Mouse (Mus musculus) midbrain, embryonic 11.5 days (tissue): Measurements from ENCODE around the gene Cd4. TPM values are rescaled to one million over a fixed set of nuclear protein-coding genes. Genes with fewer than 3 reads are reported as not detected.

Experiments used
- ATAC-seq: fragments of 200-750 bp; cut with Nextera tagmentation; 2 replicates; pipeline ENCODE4 v1.8.0; 2017; ENCODE audit warnings: moderate TSS enrichment, moderate library complexity; ENCODE audit not compliant: low FRiP score
- DNase-seq: peaks from one replicate; pipeline ENCODE4 v3.0.0; 2015; ENCODE audit warnings: low spot score; ENCODE audit errors: missing footprints
- H3K27ac ChIP-seq: fragments of 300-500 bp; sonication (generic); 2 replicates; pipeline ENCODE4 v1.5.1; 2014; ENCODE audit warnings: low read depth, low read length
- H3K27me3 ChIP-seq: fragments of 300-500 bp; sonication (generic); 2 replicates; pipeline ENCODE4 v1.6.1; 2014; ENCODE audit warnings: mild to moderate bottlenecking, low read length, moderate library complexity, mixed read lengths; ENCODE audit not compliant: control insufficient read depth, insufficient read depth
- H3K36me3 ChIP-seq: fragments of 300-500 bp; sonication (generic); 2 replicates; pipeline ENCODE4 v1.6.1; 2014; ENCODE audit warnings: mild to moderate bottlenecking, low read length, moderate library complexity, mixed read lengths; ENCODE audit not compliant: control insufficient read depth, insufficient read depth
- H3K4me1 ChIP-seq: fragments of 300-500 bp; sonication (generic); 2 replicates; pipeline ENCODE4 v1.6.1; 2014; ENCODE audit warnings: low read length; ENCODE audit not compliant: control insufficient read depth, insufficient read depth
- H3K4me2 ChIP-seq: fragments of 300-500 bp; sonication (generic); 2 replicates; pipeline ENCODE4 v1.6.1; 2014; ENCODE audit warnings: mild to moderate bottlenecking, moderate library complexity
- H3K4me3 ChIP-seq: fragments of 300-500 bp; sonication (generic); 2 replicates; pipeline ENCODE4 v1.5.1; 2014; ENCODE audit warnings: low read depth, low read length
- H3K9ac ChIP-seq: fragments of 300-500 bp; sonication (generic); 2 replicates; pipeline ENCODE4 v1.6.1; 2014; ENCODE audit warnings: low read length
- H3K9me3 ChIP-seq: fragments of 300-500 bp; sonication (generic); 2 replicates; pipeline ENCODE4 v1.6.1; 2016; ENCODE audit warnings: low read length; ENCODE audit not compliant: control insufficient read depth
- WGBS: fragments of 180-500 bp; shearing (Covaris S2); extraction: QIAGEN DNeasy Blood & Tissue Kit; methylation state at CpG from one replicate; pipeline ENCODE4 v1.1.7; 2014; 5-methylcytosine and 5-hydroxymethylcytosine counted together
- polyA plus RNA-seq: library from polyadenylated mRNA; unstranded; fragments of >200 nt; fragmentation: Nextera tagmentation; extraction: Ambion mirVana; gene quantifications from 2 replicates; pipeline ENCODE4 v1.2.1, GENCODE M21; 2014

Cd4 gene
- polyA plus RNA-seq, 1 experiment from 2014 or later: not detected

DNA sequence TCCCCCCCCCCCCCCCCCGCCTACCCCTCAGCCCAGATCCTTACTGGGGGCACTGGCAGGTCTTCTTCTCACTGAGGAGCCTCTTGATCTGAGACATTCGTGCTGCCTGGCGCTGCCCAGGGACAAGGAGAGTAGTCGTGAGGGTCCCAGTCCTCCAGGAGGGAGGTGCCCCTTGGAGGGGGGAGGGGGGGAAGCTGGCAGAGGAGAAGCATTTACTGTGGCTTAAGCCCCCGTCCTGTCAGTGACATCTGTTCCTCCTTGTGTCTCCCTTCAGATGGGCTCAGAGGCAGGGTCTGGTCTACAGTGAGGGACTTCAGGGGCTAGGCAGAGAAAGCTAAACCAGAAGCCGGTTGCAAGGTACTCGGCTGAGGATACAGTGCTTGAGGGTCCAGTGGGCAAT, 21.5 kb downstream of the Cd4 start:
- no peak overlapping the region for H3K27ac ChIP-seq

DNA sequence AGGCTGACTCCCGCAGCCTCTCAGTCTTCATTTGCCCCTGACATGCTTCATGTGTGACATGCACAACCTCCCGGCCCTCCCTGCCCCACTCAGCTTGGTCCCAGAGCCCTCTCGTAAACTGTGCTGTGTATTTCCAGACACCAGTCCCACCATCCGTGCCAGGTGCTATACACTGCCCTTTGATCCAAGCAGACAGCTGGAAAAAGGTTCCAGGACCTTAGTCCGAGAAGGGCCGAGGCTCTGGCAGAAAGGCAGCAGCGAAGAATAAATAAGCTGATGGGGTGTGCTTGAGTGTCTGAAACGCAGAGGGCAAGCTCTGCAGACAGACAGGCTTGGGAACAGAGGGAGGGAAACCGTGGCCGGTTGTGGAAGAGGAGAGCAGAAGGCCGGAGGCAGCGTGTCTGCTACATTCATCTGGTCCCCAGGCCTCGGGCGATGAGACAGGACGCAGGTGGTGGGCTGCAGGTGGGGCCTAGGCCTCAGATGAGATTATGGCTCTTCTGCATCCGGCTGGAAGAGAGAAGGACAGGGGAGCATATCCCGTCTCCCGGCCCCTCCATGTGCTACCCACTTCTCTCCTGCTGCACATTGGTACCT, 22.2 kb downstream of the Cd4 start:
- 0 out of 2 replicates have a peak, but pooled peaks cover 3% of the 10 kb centered on the region for H3K27me3 ChIP-seq
- H3K4me3 ChIP-seq: no peak overlapping the region
- WGBS: 58% methylated on average over 18 of the region's 18 CpGs
- H3K27ac ChIP-seq: no peak overlapping the region
- H3K9ac ChIP-seq: no peak overlapping the region; the same call in 1 of the 2 replicates
- peaks cover 23% of the 10 kb centered on the region for H3K4me1 ChIP-seq
- ATAC-seq (no peak), DNase-seq (no peak)
- H3K36me3 ChIP-seq: no peaks in the 10 kb centered on the region
- H3K9me3 ChIP-seq: no peaks in the 10 kb centered on the region
- H3K4me2 ChIP-seq: no peak overlapping the region

More for the DNA sequence above, 21.5 kb downstream of the Cd4 start:
- Histone ChIP-seq H3K36me3 (no peaks in the 10 kb centered on the region), H3K4me1 (peaks cover 19% of the 10 kb centered on the region), H3K9me3 (no peaks in the 10 kb centered on the region), H3K9ac (0 out of 2 replicates have a peak overlapping the region, but pooled peaks have one; percentile 22), H3K4me3 (no peak overlapping the region), H3K27me3 (0 out of 2 replicates have a peak, but pooled peaks cover 3% of the 10 kb centered on the region), H3K4me2 (no peak overlapping the region)
- DNase-seq: no peak
- WGBS: 55% methylated on average over 6 of the region's 7 CpGs
- ATAC-seq: no peak

- peak within 1 kb of the TSS; percentile 85 for H3K4me2 ChIP-seq
- peaks cover 5% of the 10 kb centered on the region; the same call in 1 of the 2 replicates for H3K27me3 ChIP-seq
- H3K9ac ChIP-seq: peak within 1 kb of the TSS; percentile 82
- peak within 1 kb of the TSS; percentile 53 for H3K4me3 ChIP-seq
- no peaks in the 10 kb centered on the region for H3K36me3 ChIP-seq
- H3K27ac ChIP-seq: peak within 1 kb of the TSS; percentile 67
- ATAC-seq: peak; percentile 66
- WGBS: 1% methylated on average over 27 of the region's 43 CpGs
- peak; percentile 95 for DNase-seq
- H3K4me1 ChIP-seq: peaks cover 28% of the 10 kb centered on the region
- H3K9me3 ChIP-seq: no peaks in the 10 kb centered on the region
These were observed 24.2 kb downstream of the Cd4 start, which contains the start of gene Gpr162 for GRCm38 (mm10) chr6:124863658-124864298. TSS of gene Gpr162 (minus strand) at chr6:124863983.

- peak overlapping the region; percentile 53 for H3K4me3 ChIP-seq
- WGBS: 2% methylated on average over 16 of the region's 16 CpGs
- ATAC-seq: peak; percentile 45; the same call in 1 of the 2 replicates
- peak overlapping the region; percentile 85 for H3K4me2 ChIP-seq
- peaks cover 5% of the 10 kb centered on the region; the same call in 1 of the 2 replicates for H3K27me3 ChIP-seq
- peak overlapping the region; percentile 82 for H3K9ac ChIP-seq
- peak overlapping the region; percentile 67 for H3K27ac ChIP-seq
- no peak for DNase-seq
- H3K36me3 ChIP-seq: no peaks in the 10 kb centered on the region
- no peaks in the 10 kb centered on the region for H3K9me3 ChIP-seq
- H3K4me1 ChIP-seq: peaks cover 29% of the 10 kb centered on the region
These were observed 24.8 kb downstream of the Cd4 start for GRCm38 (mm10) chr6:124863125-124863657.

DNA sequence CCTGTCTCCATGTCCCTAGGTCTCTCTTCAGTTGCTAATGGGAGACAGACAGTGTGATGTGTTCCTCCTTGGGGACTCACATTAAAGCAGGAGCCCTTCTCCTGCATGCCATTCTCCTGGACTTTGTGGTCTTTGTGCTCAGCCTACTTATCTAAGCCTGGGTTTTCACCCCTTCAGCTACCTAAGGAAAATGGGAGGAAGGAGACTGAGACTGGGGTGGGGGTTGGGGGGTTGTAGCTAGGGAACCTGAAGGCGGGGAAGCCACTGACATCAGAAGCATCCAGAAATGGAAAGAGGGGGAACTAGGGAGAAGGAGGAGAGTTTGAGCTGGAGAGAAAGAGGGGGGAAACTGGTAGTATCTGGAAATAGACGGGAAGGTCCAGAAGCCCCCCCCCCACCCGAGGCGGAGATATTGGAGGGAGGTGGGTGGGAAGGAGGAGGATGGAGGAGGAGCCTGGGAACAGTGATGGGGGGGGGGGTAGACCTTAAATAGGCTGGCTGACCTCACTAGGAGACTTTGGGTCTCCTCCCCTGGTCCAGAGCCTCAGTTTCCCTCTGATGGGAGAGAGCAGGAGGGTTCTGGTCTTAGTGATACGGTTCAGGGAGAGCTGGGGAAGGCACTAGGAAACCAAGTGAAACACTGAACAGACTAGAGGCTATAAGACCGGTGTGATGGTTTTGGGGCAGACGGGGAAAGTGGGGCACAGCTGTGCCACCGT, 25.5 kb downstream of the Cd4 start:
- peak overlapping the region; percentile 82 for H3K9ac ChIP-seq
- H3K9me3 ChIP-seq: no peaks in the 10 kb centered on the region
- WGBS: 11% methylated on average over 8 of the region's 8 CpGs
- ATAC-seq (0 out of 2 replicates have a peak, but pooled peaks have one; percentile 0), DNase-seq (peak; percentile 91)
- H3K27me3 ChIP-seq: peaks cover 5% of the 10 kb centered on the region; the same call in 1 of the 2 replicates
- peaks cover 35% of the 10 kb centered on the region for H3K4me1 ChIP-seq
- H3K4me2 ChIP-seq: peak overlapping the region; percentile 85
- H3K36me3 ChIP-seq: no peaks in the 10 kb centered on the region
- H3K4me3 ChIP-seq: peak overlapping the region; percentile 53
- H3K27ac ChIP-seq: no peak overlapping the region; the same call in 1 of the 2 replicates

DNA sequence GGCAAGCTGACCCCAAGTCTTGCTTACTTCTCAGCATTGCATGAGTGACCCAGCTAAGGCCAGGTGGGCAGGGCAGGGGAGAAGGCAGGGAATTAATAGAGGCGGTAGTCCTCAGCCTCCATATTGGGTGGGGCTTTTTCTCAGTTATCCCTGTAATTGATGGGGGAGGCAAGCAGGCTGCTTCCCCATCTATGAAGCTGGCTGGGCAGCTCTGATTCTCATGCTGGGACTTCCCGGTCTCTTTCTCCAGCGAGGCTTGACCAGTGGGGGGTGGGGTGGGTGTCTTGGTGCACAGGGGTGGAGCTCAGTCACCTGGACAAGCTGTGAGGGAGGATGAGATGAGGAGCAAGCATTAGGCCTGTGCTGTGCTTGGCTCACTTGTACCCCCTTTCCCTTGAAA, 26.2 kb downstream of the Cd4 start:
- WGBS: 28% methylated on average over 3 of the region's 3 CpGs
- Histone ChIP-seq H3K36me3 (no peaks in the 10 kb centered on the region), H3K9ac (no peak overlapping the region), H3K27ac (no peak overlapping the region), H3K4me3 (no peak overlapping the region), H3K9me3 (no peaks in the 10 kb centered on the region), H3K4me1 (peaks cover 35% of the 10 kb centered on the region), H3K4me2 (peak overlapping the region; percentile 85; the same call in 1 of the 2 replicates), H3K27me3 (peaks cover 5% of the 10 kb centered on the region; the same call in 1 of the 2 replicates)
- ATAC-seq: no peak
- DNase-seq: no peak

DNA sequence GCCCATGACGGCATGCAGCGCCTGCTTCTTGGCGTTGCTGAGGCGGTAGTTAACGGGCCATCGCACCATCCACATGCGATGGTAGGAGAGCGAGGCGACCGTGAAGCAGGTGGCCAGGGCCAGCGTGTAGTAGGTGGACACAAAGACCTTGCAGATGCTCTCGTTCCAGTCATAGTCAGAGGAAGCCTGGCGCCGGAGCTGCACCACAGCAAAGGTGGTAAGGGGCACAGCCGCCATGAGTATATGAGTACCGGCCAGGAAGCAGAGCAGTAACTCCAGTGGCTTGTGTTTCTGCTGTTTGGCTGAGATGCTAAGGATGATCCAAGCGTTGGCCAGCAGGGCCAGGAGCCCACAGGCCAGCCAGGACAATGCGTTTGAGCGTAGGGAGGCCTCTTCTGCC, 26.8 kb downstream of the Cd4 start:
- no peak overlapping the region for H3K27ac ChIP-seq
- H3K9me3 ChIP-seq: no peaks in the 10 kb centered on the region
- WGBS: 80% methylated on average over 19 of the region's 19 CpGs
- H3K4me3 ChIP-seq: no peak overlapping the region
- peaks cover 5% of the 10 kb centered on the region; the same call in 1 of the 2 replicates for H3K27me3 ChIP-seq
- H3K4me2 ChIP-seq: peak overlapping the region; percentile 17; the same call in 1 of the 2 replicates
- peaks cover 38% of the 10 kb centered on the region for H3K4me1 ChIP-seq
- H3K9ac ChIP-seq: no peak overlapping the region
- no peaks in the 10 kb centered on the region for H3K36me3 ChIP-seq
- DNase-seq (no peak), ATAC-seq (no peak)

- Histone ChIP-seq H3K4me1 (peaks cover 39% of the 10 kb centered on the region), H3K9ac (peak overlapping the region; percentile 47), H3K27ac (no peak overlapping the region), H3K4me3 (no peak overlapping the region), H3K27me3 (peaks cover 3% of the 10 kb centered on the region; the same call in 1 of the 2 replicates), H3K9me3 (no peaks in the 10 kb centered on the region), H3K36me3 (no peaks in the 10 kb centered on the region), H3K4me2 (no peak overlapping the region)
- 81% methylated on average over 9 of the region's 9 CpGs for WGBS
- ATAC-seq: no peak
- DNase-seq: no peak
These were observed 27.5 kb downstream of the Cd4 start for GRCm38 (mm10) chr6:124860511-124860910.
